Mouse (Mus musculus): ENCODE results near the gene Hist1h2bp.
"Not testable (repeated sequence)": the region's sequence is repeated elsewhere in the genome, so short reads cannot be mapped to it uniquely, and the experiment has no call there.

Gene Hist1h2bp

DNA sequence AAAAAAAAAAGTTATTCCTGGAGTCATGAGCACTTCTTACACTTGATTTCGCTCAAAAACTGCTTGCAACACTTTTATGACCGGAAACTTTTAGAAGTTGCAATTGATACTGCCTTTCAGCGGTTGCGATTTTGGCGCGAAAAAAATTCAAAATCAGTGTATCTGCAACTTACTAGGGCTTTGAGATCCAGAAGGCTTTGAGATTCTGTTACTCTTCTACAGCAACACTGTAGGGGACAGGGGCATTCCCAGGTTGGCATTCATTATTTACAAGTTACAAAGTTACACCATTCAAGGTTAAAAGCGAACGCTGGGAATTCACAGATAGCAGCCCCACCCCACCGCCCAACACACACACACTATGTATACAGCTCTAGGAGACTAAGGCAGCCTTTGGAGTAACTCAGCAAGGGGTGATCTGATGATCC, 3.5 kb upstream of the Hist1h2bp start:
- no peak for DNase-seq (ENCODE audit: low spot score)

GRCm38 (mm10) chr13:21784311-21784710, 3.0 kb upstream of the Hist1h2bp start:
- no peak for DNase-seq (ENCODE audit: low spot score)

- no peak for DNase-seq (ENCODE audit: low spot score)
Measured at GRCm38 (mm10) chr13:21786189-21786898, 917 bp upstream of the Hist1h2bp start.

DNA sequence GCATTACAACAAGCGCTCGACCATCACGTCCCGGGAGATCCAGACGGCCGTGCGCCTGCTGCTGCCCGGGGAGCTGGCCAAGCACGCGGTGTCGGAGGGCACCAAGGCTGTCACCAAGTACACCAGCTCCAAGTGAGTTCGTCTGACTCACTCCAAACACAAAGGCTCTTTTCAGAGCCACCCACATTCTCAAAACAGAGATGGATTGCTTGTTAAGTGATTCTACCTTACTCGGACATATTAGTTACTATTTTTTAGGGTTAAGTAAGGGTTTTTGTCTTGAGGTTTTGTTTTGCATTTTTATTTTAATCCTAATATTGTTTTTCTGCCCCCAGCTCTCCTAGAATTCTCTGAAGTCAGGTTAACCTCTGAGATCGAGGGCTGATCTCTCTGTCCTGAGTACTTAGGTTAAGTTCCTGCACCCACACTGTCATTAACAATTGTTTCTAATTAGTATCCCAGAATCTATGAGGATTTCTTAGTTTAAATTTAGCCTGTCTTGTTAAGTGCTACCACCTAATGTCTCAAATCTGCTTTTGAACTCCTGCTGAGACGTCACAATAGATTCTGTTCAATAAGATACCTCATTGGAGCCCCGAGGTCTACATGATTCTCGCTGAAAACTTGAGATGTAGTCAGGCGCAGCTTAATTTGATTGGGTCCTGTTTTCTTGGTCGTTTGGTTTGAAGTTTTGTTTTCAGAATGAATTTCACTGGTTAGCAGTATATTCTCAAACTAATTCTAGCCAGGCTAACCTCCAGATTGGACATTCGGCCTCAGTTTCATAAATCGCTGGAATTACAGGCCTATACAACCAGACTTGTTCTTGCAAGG, 716 bp downstream of the Hist1h2bp start:
- no peak for DNase-seq (ENCODE audit: low spot score)

DNA sequence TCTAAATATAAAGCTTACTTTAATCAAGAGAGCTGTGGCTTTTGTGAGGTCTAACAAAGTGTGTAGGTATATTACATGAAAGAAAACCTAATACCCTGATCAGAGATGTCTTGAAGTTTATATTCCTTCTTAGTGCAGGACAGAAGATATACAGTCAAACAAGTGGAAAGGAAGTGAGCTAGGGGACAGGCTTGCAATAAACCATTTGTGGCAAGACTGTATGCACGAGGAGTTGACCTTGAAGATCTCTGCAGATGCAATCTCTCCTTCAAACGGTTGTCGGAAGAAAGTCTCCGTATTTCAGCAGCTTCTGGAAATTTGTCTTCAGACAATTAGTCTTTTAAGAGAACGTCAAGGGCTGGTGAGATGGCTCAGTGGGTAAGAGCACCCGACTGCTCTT, 2.7 kb downstream of the Hist1h2bp start:
- DNase-seq (ENCODE audit: low spot score), result no peak

DNA sequence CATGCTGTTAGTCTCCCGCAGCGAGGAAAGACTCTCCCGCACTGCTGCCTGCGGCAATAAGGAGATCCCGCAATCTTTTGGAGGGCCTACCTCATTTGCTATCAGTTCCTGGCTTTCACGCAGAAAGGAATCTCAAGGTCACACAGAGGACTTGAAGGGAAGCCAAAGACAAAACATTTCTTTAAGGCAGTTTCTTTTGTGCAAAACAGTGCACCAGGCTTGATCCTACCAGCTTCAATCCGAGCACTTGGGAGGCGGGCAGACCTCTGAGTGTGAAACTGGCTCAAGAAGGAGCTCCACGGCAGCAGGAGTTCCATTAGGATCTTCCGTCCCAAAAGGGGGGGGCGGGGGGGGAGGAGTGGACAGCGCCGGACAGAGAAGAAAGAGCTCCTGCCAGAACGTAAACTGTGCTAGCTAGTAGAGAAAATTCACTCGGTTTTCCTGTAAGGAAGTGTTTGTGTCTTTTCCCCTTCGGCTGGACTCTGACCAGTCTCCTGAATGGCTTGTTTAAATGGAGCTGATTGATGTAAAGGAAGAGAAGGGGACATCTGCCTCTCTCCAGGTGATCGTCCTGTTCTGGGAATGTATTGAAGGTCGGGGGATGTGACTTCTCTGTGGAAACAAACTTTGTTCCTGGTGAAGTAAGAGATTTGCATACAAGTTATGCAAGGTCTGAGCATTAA, 3.5 kb downstream of the Hist1h2bp start:
- no peak for DNase-seq (ENCODE audit: low spot score)

- no peak for DNase-seq (ENCODE audit: low spot score)
Measured at GRCm38 (mm10) chr13:21795584-21795983, 8.3 kb downstream of the Hist1h2bp start.

DNA sequence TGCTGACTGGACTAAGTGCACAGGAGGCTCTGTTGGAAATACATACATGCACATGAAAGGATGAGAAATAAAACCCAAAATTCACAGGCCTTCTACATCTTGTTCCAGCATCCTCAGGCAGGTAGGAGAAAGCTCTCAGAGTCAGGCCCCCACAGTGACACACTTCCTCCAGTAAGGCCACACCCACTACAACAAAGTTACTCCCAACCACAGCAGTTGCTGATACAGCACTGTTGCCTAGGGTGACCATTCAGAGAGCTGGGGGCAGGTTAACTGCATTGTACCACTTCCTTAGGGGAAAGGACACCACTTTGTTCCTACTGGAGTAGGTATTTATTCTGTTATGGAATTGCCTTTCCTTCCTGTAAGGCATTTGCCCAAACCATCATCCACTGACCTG, 9.9 kb downstream of the Hist1h2bp start:
- not testable (repeated sequence) for DNase-seq (ENCODE audit: low spot score)

DNA sequence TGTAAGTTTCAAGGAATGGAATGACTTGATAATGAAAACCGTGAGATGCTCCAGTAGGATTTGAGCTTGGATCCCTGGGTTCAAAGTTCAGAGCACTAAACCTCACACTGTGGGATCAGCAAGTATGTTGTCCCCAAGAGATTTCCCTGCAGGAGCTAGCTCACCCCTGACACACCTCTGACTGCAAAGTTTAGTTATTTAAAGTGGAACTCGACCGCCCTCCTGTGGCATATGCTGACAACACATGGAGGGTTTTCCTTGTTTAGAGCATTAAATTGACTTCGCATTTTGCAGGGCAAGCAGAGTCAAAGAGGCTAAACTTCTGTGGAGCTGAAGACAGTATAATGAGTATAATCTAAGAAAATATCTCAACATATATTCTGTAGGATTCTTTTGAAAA, 15.8 kb downstream of the Hist1h2bp start:
- not testable (repeated sequence) for DNase-seq (ENCODE audit: low spot score)

GRCm38 (mm10) chr13:21810073-21810472, 22.8 kb downstream of the Hist1h2bp start, which contains the start of the genes Hist1h2bq and Hist1h2ao:
Gene Hist1h2bq, minus strand, starts transcription at chr13:21810197.
Gene Hist1h2ao, plus strand, starts transcription at chr13:21810465.
- DNase-seq (ENCODE audit: low spot score), result not testable (repeated sequence)

DNA sequence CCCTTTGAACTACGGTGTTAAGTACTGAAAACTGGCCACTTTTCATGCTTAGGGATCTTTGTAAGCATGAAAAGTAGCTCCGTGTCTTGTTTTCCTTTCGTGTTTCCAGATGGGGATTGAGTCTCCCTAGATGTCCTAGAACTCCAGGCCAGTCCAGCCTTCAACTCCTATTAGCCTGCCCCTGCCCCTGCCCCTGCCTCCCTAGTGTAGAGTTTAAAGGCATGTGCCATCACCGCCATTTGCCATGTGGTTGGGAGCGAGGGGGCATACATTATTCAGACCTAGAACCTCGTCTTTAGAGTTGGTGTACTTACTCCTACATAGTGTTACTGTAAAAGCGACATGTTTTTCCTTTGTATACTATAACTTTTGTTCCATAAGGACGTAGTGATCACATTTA, 23.8 kb downstream of the Hist1h2bp start:
- DNase-seq (ENCODE audit: low spot score), result not testable (repeated sequence)

- DNase-seq (ENCODE audit: low spot score), result not testable (repeated sequence)
Measured at GRCm38 (mm10) chr13:21811539-21811938, 24.3 kb downstream of the Hist1h2bp start, which contains the start of gene Hist1h4m. Gene Hist1h4m, plus strand, starts transcription at chr13:21811746.

DNA sequence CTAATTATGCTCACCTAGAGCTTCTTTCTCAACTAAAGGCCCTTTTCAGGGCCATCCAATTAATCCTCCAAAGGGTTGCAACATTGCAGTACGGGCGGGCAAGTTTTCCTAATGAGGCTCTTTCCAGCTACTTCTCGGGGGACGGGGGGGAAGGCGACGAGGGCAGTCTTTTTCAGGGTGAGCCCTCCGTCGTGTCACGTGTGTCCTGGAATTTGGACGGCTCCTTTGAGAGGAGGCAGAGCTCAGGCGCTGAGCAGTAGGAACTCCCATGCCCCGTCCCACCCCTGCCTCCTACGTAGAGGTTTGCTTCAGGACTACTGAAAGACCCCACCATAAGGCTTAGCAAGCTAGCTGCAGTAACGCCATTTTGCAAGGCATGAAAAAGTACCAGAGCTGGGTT, 24.8 kb downstream of the Hist1h2bp start:
- DNase-seq (ENCODE audit: low spot score), result not testable (repeated sequence)

- DNase-seq (ENCODE audit: low spot score), result not testable (repeated sequence)
Measured at GRCm38 (mm10) chr13:21820082-21820890, 33.0 kb downstream of the Hist1h2bp start.

GRCm38 (mm10) chr13:21828511-21828910, 41.2 kb downstream of the Hist1h2bp start:
- DNase-seq (ENCODE audit: low spot score), result no peak

- no peak for DNase-seq (ENCODE audit: low spot score)
Measured at GRCm38 (mm10) chr13:21830344-21830743, 43.1 kb downstream of the Hist1h2bp start.

GRCm38 (mm10) chr13:21831418-21832394, 44.4 kb downstream of the Hist1h2bp start, which contains the start of gene Hist1h4n:
Gene Hist1h4n, minus strand, starts transcription at chr13:21832196.
- not testable (repeated sequence) for DNase-seq (ENCODE audit: low spot score)

GRCm38 (mm10) chr13:21833461-21833860, 46.2 kb downstream of the Hist1h2bp start, which contains the start of the genes Hist1h2ap and Hist1h2br:
Gene Hist1h2ap, minus strand, starts transcription at chr13:21833507.
Gene Hist1h2br, plus strand, starts transcription at chr13:21833743.
- not testable (repeated sequence) for DNase-seq (ENCODE audit: low spot score)

All from ovary, postnatal 10 days (tissue).